Mouse (Mus musculus) layer of hippocampus, adult 2 months (tissue): ENCODE measurements around the gene Gm10065. TPM values are rescaled to one million over a fixed set of nuclear protein-coding genes. Genes with fewer than 3 reads are reported as not detected.
"Not testable (repeated sequence)": the region's sequence is repeated elsewhere in the genome, so short reads cannot be mapped to it uniquely, and the experiment has no call there.

Experiments used
- DNase-seq, 2 experiments: peaks; one replicate each; pipeline ENCODE4 v3.0.0; 2022; ENCODE audit warnings: low spot score in 2 of 2
- H3K27ac ChIP-seq: fragments of 200-600 bp; 2 replicates; pipeline ENCODE4 v1.8.1; 2022
- H3K4me3 ChIP-seq: fragments of 200-600 bp; 2 replicates; pipeline ENCODE4 v1.8.1; 2022; ENCODE audit warnings: mild to moderate bottlenecking
- CTCF ChIP-seq: fragments of 200-600 bp; conservative IDR thresholded peaks from 2 replicates; pipeline ENCODE4 v1.8.1; 2022; ENCODE audit warnings: antibody characterized with exemption, mild to moderate bottlenecking, moderate library complexity
- long read RNA-seq, 2 experiments: library from polyadenylated mRNA; stranded (forward); transcript quantifications; one replicate each; pipeline ENCODE4 v2.0.0; 2021; ENCODE audit warnings: borderline mapping rate in 2 of 2
- total RNA-seq, 2 experiments: library from RNA; stranded (reverse); gene quantifications; 2 replicates each; pipeline ENCODE4 v1.2.3; 2021

Gene Gm10065
- not detected for total RNA-seq
- long read RNA-seq, experiment 1: 0 reads
- long read RNA-seq, experiment 2: 0 reads

GRCm38 (mm10) chr13:21478759-21479670, at the start of gene Gm10065, which contains the start of gene Zkscan4:
Gm10065 (minus strand) TSS chr13:21479441.
Zkscan4 (plus strand) TSS chr13:21478907.
- peak; percentile 75 to 78 for DNase-seq
- peak; percentile 45 for TF ChIP-seq CTCF
- Histone ChIP-seq H3K27ac (peak within 1 kb of the TSS; percentile 94), H3K4me3 (peak within 1 kb of the TSS; percentile 81)

- no peak for TF ChIP-seq CTCF
- peak; percentile 79 to 83 for DNase-seq
- peak overlapping the region; percentile 88 for H3K27ac ChIP-seq
- peak overlapping the region; percentile 66 for H3K4me3 ChIP-seq
These were observed 27.0 kb upstream of the Gm10065 start for GRCm38 (mm10) chr13:21506221-21506649.

- TF ChIP-seq CTCF: no peak
- no peak overlapping the region for H3K27ac ChIP-seq
- no peak for DNase-seq
- no peak overlapping the region for H3K4me3 ChIP-seq
These were observed 23.1 kb upstream of the Gm10065 start for GRCm38 (mm10) chr13:21502296-21502695.

- not testable (repeated sequence) for DNase-seq
These were observed 21.9 kb upstream of the Gm10065 start, which contains the start of gene Gm11273 for GRCm38 (mm10) chr13:21501182-21501581. Gm11273 (minus strand) TSS chr13:21501418.

GRCm38 (mm10) chr13:21495080-21495479, 15.8 kb upstream of the Gm10065 start, which contains the start of gene AK157302:
AK157302 (plus strand) TSS chr13:21495223.
- no peak within 1 kb of the TSS for H3K27ac ChIP-seq
- no peak for DNase-seq
- no peak for TF ChIP-seq CTCF
- H3K4me3 ChIP-seq: no peak within 1 kb of the TSS

More at GRCm38 (mm10) chr13:21501182-21501581, 21.9 kb upstream of the Gm10065 start, which contains the start of gene Gm11273:
- not testable (repeated sequence) for H3K27ac ChIP-seq, H3K4me3 ChIP-seq

- no peak for DNase-seq
- H3K27ac ChIP-seq: no peak overlapping the region
- TF ChIP-seq CTCF: no peak
- H3K4me3 ChIP-seq: no peak overlapping the region
These were observed 13.6 kb upstream of the Gm10065 start for GRCm38 (mm10) chr13:21492847-21493246.

- Histone ChIP-seq H3K27ac (no peak overlapping the region), H3K4me3 (no peak overlapping the region)
- no peak for TF ChIP-seq CTCF
- DNase-seq: no peak
These were observed 7.6 kb upstream of the Gm10065 start for GRCm38 (mm10) chr13:21486881-21487280.

- TF ChIP-seq CTCF: no peak
These were observed 6.8 kb downstream of the Gm10065 start for GRCm38 (mm10) chr13:21472427-21472826.

GRCm38 (mm10) chr13:21469097-21469496, 10.1 kb downstream of the Gm10065 start:
- no peak overlapping the region; the same call in 1 of the 2 replicates for H3K4me3 ChIP-seq
- TF ChIP-seq CTCF: no peak
- H3K27ac ChIP-seq: no peak overlapping the region
- DNase-seq: no peak

More at GRCm38 (mm10) chr13:21472427-21472826, 6.8 kb downstream of the Gm10065 start:
- Histone ChIP-seq H3K4me3 (no peak overlapping the region), H3K27ac (no peak overlapping the region)
- no peak for DNase-seq

GRCm38 (mm10) chr13:21468061-21469019, 10.9 kb downstream of the Gm10065 start, which contains the start of gene Nkapl:
Nkapl (minus strand) TSS chr13:21468509.
- peak; percentile 71 for DNase-seq
- peak within 1 kb of the TSS; percentile 78 for H3K27ac ChIP-seq
- peak within 1 kb of the TSS; percentile 73 for H3K4me3 ChIP-seq
- TF ChIP-seq CTCF: 0 out of 2 replicates have a peak, but pooled peaks have one; percentile 11

GRCm38 (mm10) chr13:21467336-21467735, 11.9 kb downstream of the Gm10065 start:
- no peak for TF ChIP-seq CTCF
- H3K4me3 ChIP-seq: no peak overlapping the region
- no peak overlapping the region for H3K27ac ChIP-seq
- peak in 1 of 2 experiments; percentile 4 for DNase-seq

GRCm38 (mm10) chr13:21462516-21462915, 16.7 kb downstream of the Gm10065 start:
- not testable (repeated sequence) for H3K4me3 ChIP-seq, H3K27ac ChIP-seq, DNase-seq
